Mouse (Mus musculus): ENCODE measurements at regions not wholly inside any gene's neighbourhood (a gene's known extent, or its start where the extent isn't known, plus 50 kb on each side); places are given as distances from the start of the nearest gene placed in this dataset.

GRCm38 (mm10) chr1:77258730-77259310, 256.1 kb downstream of the Epha4 start:
- H3K27me3 ChIP-seq (replicated peaks) = no peaks in the 10 kb centered on the region
- no peaks in the 10 kb centered on the region for H3K79me2 ChIP-seq (replicated peaks; ENCODE audit: control insufficient read depth, extremely low read depth, insufficient read depth, poor library complexity, severe bottlenecking)
- H3K9ac ChIP-seq (ENCODE audit: insufficient read depth, low read depth) = no peak overlapping the region
- TF ChIP-seq UBTF (IDR thresholded peaks at IDR 0.05; ENCODE audit: low read depth, low read length) (no peak), HCFC1 (IDR thresholded peaks at IDR 0.05; ENCODE audit: low read depth, low read length) (no peak), RCOR1 (conservative IDR thresholded peaks at IDR 0.05; ENCODE audit: low read depth, low read length) (no peak), TCF12 (IDR thresholded peaks at IDR 0.05; ENCODE audit: low read depth, low read length) (no peak), SIN3A (IDR thresholded peaks at IDR 0.05; ENCODE audit: low read length) (no peak), POLR2AphosphoS2 (IDR thresholded peaks at IDR 0.05; ENCODE audit: low read depth, low read length) (no peak), MXI1 (IDR thresholded peaks at IDR 0.05; ENCODE audit: low read depth, low read length) (no peak), JUN (IDR thresholded peaks at IDR 0.05; ENCODE audit: insufficient read depth, low read depth, low read length) (no peak), PAX5 (IDR thresholded peaks at IDR 0.05; ENCODE audit: low read length) (no peak), E2F4 (IDR thresholded peaks at IDR 0.05; ENCODE audit: insufficient replicate concordance, low read depth, low read length) (no peak), ETS1 (conservative IDR thresholded peaks at IDR 0.05; ENCODE audit: low read depth, low read length) (no peak), ZC3H11A (IDR thresholded peaks at IDR 0.05; ENCODE audit: low read depth, low read length) (no peak), TBP (conservative IDR thresholded peaks at IDR 0.05; ENCODE audit: low read depth, low read length) (no peak), SMC3 (IDR thresholded peaks at IDR 0.05; ENCODE audit: low read depth, low read length) (no peak)
- no peaks in the 10 kb centered on the region for H3K9me3 ChIP-seq (replicated peaks; ENCODE audit: low read length)
- H3K4me3 ChIP-seq (replicated peaks in 1 of 3; ENCODE audit: low read depth in 2 of 3, low read length in 2 of 3, poor library complexity in 1 of 3) = no peak overlapping the region
- H3K4me2 ChIP-seq (ENCODE audit: insufficient read depth, low read depth, poor library complexity, severe bottlenecking) = no peak overlapping the region
- dilution Hi-C loops (cut with MboI; ENCODE audit: extremely low pct_ligation_motif_present, extremely low pct_unique_long_range_greater_than_20kb, low sequenced_read_pairs) = no loop called here
- no peak overlapping the region for H3K27ac ChIP-seq (ENCODE audit: insufficient read depth, low read depth)
- in situ Hi-C loops (cut with MboI; ENCODE audit: low pct_ligation_motif_present, low pct_unique_long_range_greater_than_20kb, low sequenced_read_pairs) = no loop called here
- H3K36me3 ChIP-seq (replicated peaks in 1 of 2; ENCODE audit: control insufficient read depth in 1 of 2, insufficient read depth in 1 of 2, low read length in 1 of 2) = no peaks in the 10 kb centered on the region
- H3K4me1 ChIP-seq (ENCODE audit: control insufficient read depth in 1 of 2, insufficient read depth in 2 of 2) = peaks cover 0 to 9% of the 10 kb centered on the region in 2 experiments; a peak in 1 of 4 replicates
- no peak for DNase-seq (ENCODE audit: extremely low read depth)

DNA sequence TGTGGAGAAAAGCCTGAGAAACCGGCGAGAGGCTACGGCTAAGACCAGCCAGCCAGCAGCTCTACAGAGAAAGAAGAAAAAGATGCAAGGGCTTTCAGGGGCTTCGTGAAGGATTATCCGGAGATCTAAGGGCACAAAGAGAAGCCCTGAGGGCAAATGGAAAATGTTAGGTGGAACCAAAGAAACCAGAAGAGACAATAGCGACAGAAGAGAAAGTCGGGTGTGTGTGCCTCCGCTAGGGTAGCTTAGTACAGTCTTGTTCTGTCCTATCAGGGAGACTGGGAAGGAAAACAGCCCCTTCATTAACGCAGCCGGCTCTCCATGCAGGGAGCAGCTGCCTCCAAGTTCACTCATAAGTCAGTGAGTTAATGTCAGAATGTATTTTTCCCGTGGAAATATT, 255.1 kb downstream of the Epha4 start:
- H3K36me3 ChIP-seq (replicated peaks in 1 of 2; ENCODE audit: control insufficient read depth in 1 of 2, insufficient read depth in 1 of 2, low read length in 1 of 2) = no peaks in the 10 kb centered on the region
- no peak overlapping the region for H3K9ac ChIP-seq (ENCODE audit: insufficient read depth, low read depth)
- H3K4me3 ChIP-seq (replicated peaks in 1 of 3; ENCODE audit: low read depth in 2 of 3, low read length in 2 of 3, poor library complexity in 1 of 3) = no peak overlapping the region
- DNase-seq (ENCODE audit: extremely low read depth) = no peak
- H3K27me3 ChIP-seq (replicated peaks) = no peaks in the 10 kb centered on the region
- dilution Hi-C loops (cut with MboI; ENCODE audit: extremely low pct_ligation_motif_present, extremely low pct_unique_long_range_greater_than_20kb, low sequenced_read_pairs) = no loop called here
- in situ Hi-C loops (cut with MboI; ENCODE audit: low pct_ligation_motif_present, low pct_unique_long_range_greater_than_20kb, low sequenced_read_pairs) = no loop called here
- H3K79me2 ChIP-seq (replicated peaks; ENCODE audit: control insufficient read depth, extremely low read depth, insufficient read depth, poor library complexity, severe bottlenecking) = no peaks in the 10 kb centered on the region
- no peak overlapping the region for H3K27ac ChIP-seq (ENCODE audit: insufficient read depth, low read depth)
- no peak overlapping the region for H3K4me2 ChIP-seq (ENCODE audit: insufficient read depth, low read depth, poor library complexity, severe bottlenecking)
- no peaks in the 10 kb centered on the region for H3K9me3 ChIP-seq (replicated peaks; ENCODE audit: low read length)
- TF ChIP-seq PAX5 (IDR thresholded peaks at IDR 0.05; ENCODE audit: low read length) = no peak
- TF ChIP-seq IRF4 (IDR thresholded peaks at IDR 0.05; ENCODE audit: low read depth, low read length) = no peak
- no peak for TF ChIP-seq ETS1 (conservative IDR thresholded peaks at IDR 0.05; ENCODE audit: low read depth, low read length)
- peaks cover 0 to 9% of the 10 kb centered on the region in 2 experiments; a peak in 1 of 4 replicates for H3K4me1 ChIP-seq (ENCODE audit: control insufficient read depth in 1 of 2, insufficient read depth in 2 of 2)

All from CH12.LX (cell line).